Mouse (Mus musculus): ENCODE data around the gene Chst3. TPM values are rescaled to one million over a fixed set of nuclear protein-coding genes. Genes with fewer than 3 reads are reported as not detected.
"Not testable (repeated sequence)": the region's sequence is repeated elsewhere in the genome, so short reads cannot be mapped to it uniquely, and the experiment has no call there.

Gene Chst3
- polyA plus RNA-seq, 1 experiment from 2014 or later = 1.0 TPM

DNA sequence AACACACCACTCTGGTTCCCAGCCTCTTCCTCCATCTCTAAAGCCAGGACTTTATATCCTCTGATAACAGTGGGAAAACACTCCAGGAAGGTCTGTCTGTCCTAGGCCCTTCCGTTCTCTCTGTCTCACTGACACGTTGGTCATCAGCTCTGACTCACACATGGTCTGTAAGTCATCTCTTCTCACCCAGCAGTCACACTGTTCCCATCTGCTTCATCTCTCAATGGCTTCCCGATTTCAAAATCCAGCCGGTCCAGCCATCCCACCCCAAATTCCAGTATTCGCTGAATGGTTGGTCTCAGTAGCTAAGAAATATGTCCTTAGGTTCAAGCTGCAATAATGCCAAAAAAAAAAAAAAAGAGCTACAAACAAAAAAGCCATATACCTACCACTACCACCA lies 24.9 kb upstream of the Chst3 start:
- ATAC-seq (ENCODE audit: low FRiP score, low TSS enrichment) = no peak
- WGBS = 93% methylated on average over 5 of the region's 5 CpGs

DNA sequence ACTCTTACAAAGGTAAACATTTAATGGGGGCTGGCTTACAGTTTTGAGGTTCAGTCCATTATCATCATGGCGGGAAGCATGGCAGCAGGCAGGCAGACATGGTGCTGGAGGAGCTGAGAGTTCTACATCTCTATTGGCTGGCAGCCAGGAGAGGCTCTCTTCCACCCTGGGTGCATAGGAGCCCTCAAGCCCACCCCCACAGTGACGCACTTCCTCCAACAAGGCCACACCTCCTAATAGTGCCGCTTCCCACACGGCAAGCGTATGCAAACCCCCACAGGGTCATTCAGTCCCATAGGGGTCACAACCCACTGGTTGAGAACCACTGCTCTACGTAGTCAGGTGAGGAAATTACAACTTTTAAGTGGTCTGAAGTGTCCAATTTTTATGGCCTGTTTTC lies 21.4 kb upstream of the Chst3 start:
- no peak overlapping the region for H3K4me3 ChIP-seq (ENCODE audit: low read length)
- WGBS = 87% methylated on average over 6 of the region's 6 CpGs
- H3K27me3 ChIP-seq (ENCODE audit: control insufficient read depth, insufficient read depth, low read length) = no peaks in the 10 kb centered on the region

More for the DNA sequence above, 24.9 kb upstream of the Chst3 start:
- Histone ChIP-seq H3K9ac (ENCODE audit: low read depth, low read length) (no peak overlapping the region), H3K9me3 (ENCODE audit: control insufficient read depth, low read length) (no peaks in the 10 kb centered on the region), H3K4me2 (replicated peaks; ENCODE audit: low read depth, low read length) (no peak overlapping the region), H3K27me3 (ENCODE audit: control insufficient read depth, insufficient read depth, low read length) (no peaks in the 10 kb centered on the region), H3K4me3 (ENCODE audit: low read length) (no peak overlapping the region), H3K27ac (ENCODE audit: low read depth, low read length) (no peak overlapping the region), H3K4me1 (ENCODE audit: control insufficient read depth, insufficient read depth, low read length) (no peaks in the 10 kb centered on the region), H3K36me3 (ENCODE audit: control insufficient read depth, insufficient read depth, low read length) (no peaks in the 10 kb centered on the region)

DNA sequence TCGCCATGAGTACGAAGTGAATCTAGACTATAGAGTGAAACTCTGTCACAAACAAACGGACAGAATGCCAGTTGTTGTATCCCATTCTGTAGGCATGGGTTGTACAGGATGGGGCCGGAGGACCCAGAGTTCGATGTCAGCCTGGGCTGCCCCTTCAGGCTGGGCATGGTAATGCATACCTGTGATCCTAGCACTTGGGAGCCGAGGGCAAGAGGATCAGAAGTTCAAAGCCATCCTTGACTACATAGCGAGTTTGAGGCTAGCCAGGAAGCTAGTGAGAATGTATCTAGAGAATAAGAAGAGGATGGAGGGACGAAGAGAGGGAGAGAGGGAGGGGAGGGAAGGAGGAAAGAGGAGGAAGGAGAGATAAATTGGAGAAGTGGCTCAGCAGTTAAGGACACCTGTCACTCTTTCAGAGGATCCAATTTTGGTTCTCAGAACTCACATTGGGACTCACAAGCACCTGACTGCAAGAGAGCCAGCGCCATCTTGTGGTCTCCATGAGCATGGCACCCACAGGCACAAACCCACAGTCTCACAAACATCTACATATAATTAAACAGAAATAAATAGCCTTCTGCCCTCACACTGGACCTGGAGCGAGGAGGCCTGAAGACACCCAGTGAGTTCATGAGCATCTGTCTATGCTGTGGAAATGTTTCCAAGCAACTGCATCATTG lies 18.6 kb upstream of the Chst3 start:
- no peak overlapping the region for H3K27ac ChIP-seq (ENCODE audit: low read depth, low read length)
- no peaks in the 10 kb centered on the region for H3K27me3 ChIP-seq (ENCODE audit: control insufficient read depth, insufficient read depth, low read length)
- no peak overlapping the region for H3K4me3 ChIP-seq (ENCODE audit: low read length)
- ATAC-seq (ENCODE audit: low FRiP score, low TSS enrichment) = no peak; the same call in 1 of the 2 replicates
- no peak overlapping the region for H3K4me2 ChIP-seq (replicated peaks; ENCODE audit: low read depth, low read length)
- no peaks in the 10 kb centered on the region for H3K4me1 ChIP-seq (ENCODE audit: control insufficient read depth, insufficient read depth, low read length)
- H3K9ac ChIP-seq (ENCODE audit: low read depth, low read length) = no peak overlapping the region
- H3K9me3 ChIP-seq (ENCODE audit: control insufficient read depth, low read length) = no peaks in the 10 kb centered on the region
- 65% methylated on average over 10 of the region's 10 CpGs for WGBS
- no peaks in the 10 kb centered on the region for H3K36me3 ChIP-seq (ENCODE audit: control insufficient read depth, insufficient read depth, low read length)

More for the DNA sequence above, 21.4 kb upstream of the Chst3 start:
- no peak overlapping the region for H3K9ac ChIP-seq (ENCODE audit: low read depth, low read length)
- no peaks in the 10 kb centered on the region for H3K9me3 ChIP-seq (ENCODE audit: control insufficient read depth, low read length)
- H3K4me1 ChIP-seq (ENCODE audit: control insufficient read depth, insufficient read depth, low read length) = no peaks in the 10 kb centered on the region
- no peak overlapping the region for H3K4me2 ChIP-seq (replicated peaks; ENCODE audit: low read depth, low read length)
- no peak overlapping the region for H3K27ac ChIP-seq (ENCODE audit: low read depth, low read length)
- no peaks in the 10 kb centered on the region for H3K36me3 ChIP-seq (ENCODE audit: control insufficient read depth, insufficient read depth, low read length)
- no peak for ATAC-seq (ENCODE audit: low FRiP score, low TSS enrichment)

DNA sequence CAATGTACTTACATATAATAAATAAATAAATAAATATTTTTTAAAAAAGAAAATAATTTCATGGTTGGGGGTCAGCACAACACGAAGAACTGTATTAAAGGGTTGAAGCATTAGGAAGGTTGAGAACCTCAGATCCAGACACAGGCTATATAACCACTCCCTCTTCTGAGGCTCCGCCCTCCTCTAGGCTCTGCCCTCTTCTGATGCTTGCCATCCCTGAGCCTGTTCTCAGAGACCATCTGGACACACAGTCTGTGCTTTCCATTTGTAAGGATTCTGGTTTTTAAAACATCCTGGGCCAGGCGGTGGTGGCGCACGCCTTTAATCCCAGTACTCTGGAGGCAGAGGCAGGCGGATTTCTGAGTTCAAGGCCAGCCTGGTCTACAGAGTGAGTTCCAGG lies 16.8 kb upstream of the Chst3 start:
- not testable (repeated sequence) for H3K4me3 ChIP-seq (ENCODE audit: low read length); H3K27ac ChIP-seq (ENCODE audit: low read depth, low read length); H3K4me1 ChIP-seq (ENCODE audit: control insufficient read depth, insufficient read depth, low read length); H3K9ac ChIP-seq (ENCODE audit: low read depth, low read length); H3K4me2 ChIP-seq (replicated peaks; ENCODE audit: low read depth, low read length); ATAC-seq (ENCODE audit: low FRiP score, low TSS enrichment); H3K27me3 ChIP-seq (ENCODE audit: control insufficient read depth, insufficient read depth, low read length); H3K9me3 ChIP-seq (ENCODE audit: control insufficient read depth, low read length); H3K36me3 ChIP-seq (ENCODE audit: control insufficient read depth, insufficient read depth, low read length)
- 90% methylated on average over 6 of the region's 6 CpGs for WGBS

DNA sequence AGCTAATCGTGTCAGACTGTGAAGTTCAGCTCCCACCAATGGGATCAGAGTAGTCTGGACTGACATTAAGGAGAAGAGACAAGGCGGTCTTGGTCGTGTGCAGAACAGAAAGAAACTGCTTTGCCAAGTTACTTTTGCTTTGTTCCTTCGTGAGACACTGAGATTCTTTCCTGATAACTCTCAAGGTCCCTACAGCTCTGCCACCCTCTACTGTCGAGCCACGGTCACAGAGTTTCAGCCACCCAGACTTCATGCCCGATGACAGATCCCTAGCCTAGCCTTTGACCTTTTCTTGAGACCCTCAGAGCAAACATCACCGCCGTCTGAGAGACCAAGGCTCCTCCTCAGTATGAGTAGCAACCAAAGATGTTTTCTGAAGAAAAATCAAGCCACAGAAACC lies 14.9 kb upstream of the Chst3 start:
- no peaks in the 10 kb centered on the region for H3K36me3 ChIP-seq (ENCODE audit: control insufficient read depth, insufficient read depth, low read length)
- no peak for ATAC-seq (ENCODE audit: low FRiP score, low TSS enrichment)
- no peak overlapping the region for H3K9ac ChIP-seq (ENCODE audit: low read depth, low read length)
- H3K4me1 ChIP-seq (ENCODE audit: control insufficient read depth, insufficient read depth, low read length) = no peaks in the 10 kb centered on the region
- H3K27me3 ChIP-seq (ENCODE audit: control insufficient read depth, insufficient read depth, low read length) = no peaks in the 10 kb centered on the region
- 77% methylated on average over 9 of the region's 9 CpGs for WGBS
- H3K4me2 ChIP-seq (replicated peaks; ENCODE audit: low read depth, low read length) = no peak overlapping the region
- H3K9me3 ChIP-seq (ENCODE audit: control insufficient read depth, low read length) = no peaks in the 10 kb centered on the region
- H3K27ac ChIP-seq (ENCODE audit: low read depth, low read length) = no peak overlapping the region
- H3K4me3 ChIP-seq (ENCODE audit: low read length) = no peak overlapping the region

DNA sequence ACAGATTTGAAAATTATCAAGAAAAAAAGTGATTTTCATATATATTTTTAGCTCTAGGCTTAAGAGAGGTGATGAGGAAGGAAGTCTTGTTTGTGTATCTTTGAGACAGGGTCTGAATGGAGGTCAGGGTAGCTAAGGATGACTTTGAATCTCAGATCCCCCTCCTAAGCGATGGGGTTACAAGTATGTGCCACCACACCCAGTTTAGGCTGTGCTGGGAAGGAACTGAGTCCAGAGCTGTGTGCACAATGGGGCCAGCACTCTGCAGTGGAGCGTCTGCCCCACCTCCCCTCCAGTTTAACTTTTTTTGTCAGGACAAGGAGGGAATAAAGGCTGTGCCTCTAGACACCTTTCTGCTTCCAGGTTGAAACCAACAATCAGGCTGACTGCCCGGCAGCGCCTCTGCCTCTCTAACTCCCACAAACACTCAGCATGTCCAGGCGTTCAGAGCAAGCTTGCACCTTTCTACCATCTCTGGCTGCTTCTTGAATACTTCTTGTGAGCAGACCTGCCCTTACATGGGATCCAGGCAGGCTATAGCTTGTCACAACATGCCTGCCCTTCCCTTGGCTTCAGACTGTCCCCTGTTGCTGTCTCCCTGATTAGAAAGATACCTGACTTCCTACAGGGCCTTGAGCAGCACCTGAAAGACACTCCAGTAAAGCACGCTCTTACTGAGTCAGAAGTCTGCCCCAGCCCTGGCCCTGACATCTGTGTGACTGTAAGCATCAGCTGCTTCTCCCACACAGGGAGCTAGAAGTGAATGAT lies 11.4 kb upstream of the Chst3 start:
- Histone ChIP-seq H3K9me3 (ENCODE audit: control insufficient read depth, low read length) (no peaks in the 10 kb centered on the region), H3K4me3 (ENCODE audit: low read length) (no peak overlapping the region), H3K36me3 (ENCODE audit: control insufficient read depth, insufficient read depth, low read length) (no peaks in the 10 kb centered on the region), H3K4me2 (replicated peaks; ENCODE audit: low read depth, low read length) (no peak overlapping the region), H3K27ac (ENCODE audit: low read depth, low read length) (no peak overlapping the region), H3K4me1 (ENCODE audit: control insufficient read depth, insufficient read depth, low read length) (0 out of 2 replicates have a peak, but pooled peaks cover 4% of the 10 kb centered on the region), H3K9ac (ENCODE audit: low read depth, low read length) (no peak overlapping the region), H3K27me3 (ENCODE audit: control insufficient read depth, insufficient read depth, low read length) (no peaks in the 10 kb centered on the region)
- ATAC-seq (ENCODE audit: low FRiP score, low TSS enrichment) = no peak
- WGBS = 72% methylated on average over 6 of the region's 6 CpGs

DNA sequence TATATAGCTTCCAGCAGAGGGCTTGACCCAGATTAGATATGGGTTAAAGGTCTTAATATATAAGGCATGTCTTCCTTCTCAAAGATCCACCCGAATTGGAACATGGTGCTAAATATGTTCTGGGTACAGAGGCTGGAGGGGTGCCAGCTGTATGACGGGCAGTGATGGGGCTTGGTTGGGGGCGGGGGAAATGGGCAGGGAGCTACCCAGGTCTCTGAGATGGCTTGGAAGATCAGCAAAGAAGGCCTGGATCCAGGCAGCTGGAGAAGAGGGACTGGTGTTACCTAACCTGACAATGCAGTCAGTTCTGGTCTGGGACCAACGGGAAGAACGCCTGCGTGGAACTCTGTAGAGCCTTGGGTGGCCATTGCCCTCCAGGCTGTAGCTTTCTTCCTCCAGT lies 10.1 kb upstream of the Chst3 start:
- H3K4me1 ChIP-seq (ENCODE audit: control insufficient read depth, insufficient read depth, low read length) = 0 out of 2 replicates have a peak, but pooled peaks cover 4% of the 10 kb centered on the region
- H3K9me3 ChIP-seq (ENCODE audit: control insufficient read depth, low read length) = no peaks in the 10 kb centered on the region
- H3K27ac ChIP-seq (ENCODE audit: low read depth, low read length) = no peak overlapping the region
- 85% methylated on average over 6 of the region's 6 CpGs for WGBS
- no peaks in the 10 kb centered on the region for H3K27me3 ChIP-seq (ENCODE audit: control insufficient read depth, insufficient read depth, low read length)
- no peaks in the 10 kb centered on the region for H3K36me3 ChIP-seq (ENCODE audit: control insufficient read depth, insufficient read depth, low read length)
- H3K4me2 ChIP-seq (replicated peaks; ENCODE audit: low read depth, low read length) = no peak overlapping the region
- ATAC-seq (ENCODE audit: low FRiP score, low TSS enrichment) = no peak
- no peak overlapping the region for H3K4me3 ChIP-seq (ENCODE audit: low read length)
- no peak overlapping the region for H3K9ac ChIP-seq (ENCODE audit: low read depth, low read length)

DNA sequence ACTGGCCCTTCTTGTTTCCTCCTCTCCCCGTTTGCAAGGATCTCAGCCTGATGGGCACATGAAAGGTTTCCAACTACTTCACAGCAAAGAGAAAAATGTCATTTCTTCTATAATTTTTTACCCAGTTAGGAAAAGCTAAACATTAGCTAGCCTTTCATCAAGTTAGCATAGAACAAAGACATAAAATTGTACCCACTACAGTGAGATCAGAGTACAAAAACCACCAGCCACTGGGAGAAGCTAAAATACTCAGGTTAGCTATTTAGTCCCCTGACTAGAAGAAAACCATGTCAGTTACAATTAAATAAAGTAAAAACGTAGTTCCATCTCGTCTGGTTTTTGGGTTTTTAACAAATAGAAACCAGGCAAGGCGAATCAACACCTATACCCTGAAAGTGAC lies 8.6 kb upstream of the Chst3 start:
- Histone ChIP-seq H3K9ac (ENCODE audit: low read depth, low read length) (no peak overlapping the region), H3K4me1 (ENCODE audit: control insufficient read depth, insufficient read depth, low read length) (0 out of 2 replicates have a peak, but pooled peaks cover 4% of the 10 kb centered on the region), H3K4me3 (ENCODE audit: low read length) (no peak overlapping the region), H3K9me3 (ENCODE audit: control insufficient read depth, low read length) (no peaks in the 10 kb centered on the region), H3K4me2 (replicated peaks; ENCODE audit: low read depth, low read length) (no peak overlapping the region), H3K36me3 (ENCODE audit: control insufficient read depth, insufficient read depth, low read length) (no peaks in the 10 kb centered on the region), H3K27me3 (ENCODE audit: control insufficient read depth, insufficient read depth, low read length) (no peaks in the 10 kb centered on the region), H3K27ac (ENCODE audit: low read depth, low read length) (no peak overlapping the region)
- WGBS = 63% methylated on average over 4 of the region's 4 CpGs
- ATAC-seq (ENCODE audit: low FRiP score, low TSS enrichment) = no peak

DNA sequence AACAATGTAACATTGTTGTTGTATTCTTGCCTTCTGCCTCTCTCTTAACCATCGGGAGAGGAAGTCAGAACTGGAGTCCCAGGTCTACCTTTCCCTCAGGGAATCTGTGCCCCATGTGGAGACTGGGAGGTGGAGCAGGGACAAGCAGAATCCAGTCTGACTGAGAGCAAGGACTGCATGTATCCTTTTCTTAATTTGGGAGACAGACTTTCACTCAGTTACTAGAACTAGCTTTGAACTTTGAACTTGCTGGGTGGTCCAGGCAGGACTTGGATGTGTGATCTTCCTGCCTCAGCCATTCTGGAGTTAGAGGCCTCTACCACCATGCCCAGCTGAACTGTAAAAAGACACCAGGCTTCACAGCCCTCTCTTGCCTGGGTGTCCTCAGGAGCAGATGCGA lies 5.5 kb upstream of the Chst3 start:
- H3K4me3 ChIP-seq (ENCODE audit: low read length) = no peak overlapping the region
- H3K27me3 ChIP-seq (ENCODE audit: control insufficient read depth, insufficient read depth, low read length) = peaks cover 2% of the 10 kb centered on the region; the same call in 1 of the 2 replicates
- 0 out of 2 replicates have a peak, but pooled peaks cover 4% of the 10 kb centered on the region for H3K4me1 ChIP-seq (ENCODE audit: control insufficient read depth, insufficient read depth, low read length)
- no peak overlapping the region for H3K27ac ChIP-seq (ENCODE audit: low read depth, low read length)
- H3K9ac ChIP-seq (ENCODE audit: low read depth, low read length) = no peak overlapping the region
- no peak for ATAC-seq (ENCODE audit: low FRiP score, low TSS enrichment)
- H3K4me2 ChIP-seq (replicated peaks; ENCODE audit: low read depth, low read length) = no peak overlapping the region
- H3K9me3 ChIP-seq (ENCODE audit: control insufficient read depth, low read length) = no peaks in the 10 kb centered on the region
- no peaks in the 10 kb centered on the region for H3K36me3 ChIP-seq (ENCODE audit: control insufficient read depth, insufficient read depth, low read length)
- 70% methylated on average over 2 of the region's 2 CpGs for WGBS

Data from kidney, embryonic 14.5 days (tissue).